Mouse (Mus musculus) bone marrow macrophage, adult 2 months (primary cell): ENCODE data around the gene Plk5. TPM values are rescaled to one million over a fixed set of nuclear protein-coding genes. Genes with fewer than 3 reads are reported as not detected.

Experiments used
- H3K27ac ChIP-seq: 2 replicates; pipeline ENCODE4 v1.5.1; 2012; ENCODE audit warnings: low read depth, low read length; ENCODE audit not compliant: insufficient read depth
- H3K4me1 ChIP-seq: 2 replicates; pipeline ENCODE4 v1.6.1; 2012; ENCODE audit warnings: low read length; ENCODE audit not compliant: control insufficient read depth, insufficient read depth
- H3K4me3 ChIP-seq: 2 replicates; pipeline ENCODE4 v1.5.1; 2012; ENCODE audit warnings: mild to moderate bottlenecking, low read length, moderate library complexity; ENCODE audit not compliant: insufficient read depth
- CTCF ChIP-seq: IDR thresholded peaks from 2 replicates; pipeline ENCODE4 v1.5.1; 2012; ENCODE audit warnings: low read depth, mild to moderate bottlenecking, low read length, moderate library complexity
- POLR2A ChIP-seq: IDR thresholded peaks from 2 replicates; pipeline ENCODE4 v1.6.1; 2012; ENCODE audit warnings: mild to moderate bottlenecking, low read depth, low read length, borderline replicate concordance
- polyA plus RNA-seq: library from polyadenylated mRNA; stranded (reverse); fragments of >200 nt; gene quantifications from 2 replicates; pipeline ENCODE4 v1.2.4, GENCODE M21; 2012; ENCODE audit not compliant: missing spikeins, insufficient read depth, insufficient read length

Gene Plk5
- polyA plus RNA-seq, 1 experiment = not detected

DNA sequence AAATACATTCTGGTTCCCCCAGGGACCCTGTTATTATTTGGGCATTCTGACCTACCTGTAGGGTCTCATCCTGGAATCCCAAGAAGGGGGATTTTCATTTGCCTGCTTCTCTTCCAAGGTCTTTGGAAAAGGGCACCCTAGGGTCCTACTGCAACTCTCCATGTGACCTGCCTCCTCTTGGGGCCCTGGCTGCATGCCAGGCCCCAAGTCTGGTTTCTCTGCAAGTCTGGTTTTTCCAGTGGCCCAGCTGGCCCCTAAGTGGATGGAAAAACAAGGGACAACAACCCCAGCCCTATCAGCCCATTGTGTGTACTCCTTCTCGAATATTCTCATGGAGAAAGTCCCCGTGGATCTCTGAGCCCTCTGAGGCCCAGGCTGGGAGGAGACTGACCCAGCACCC lies 25.4 kb upstream of the Plk5 start:
- no peak overlapping the region for H3K4me3 ChIP-seq
- no peak overlapping the region for H3K27ac ChIP-seq
- TF ChIP-seq CTCF = no peak
- no peak for TF ChIP-seq POLR2A
- peaks cover 5% of the 10 kb centered on the region; the same call in 1 of the 2 replicates for H3K4me1 ChIP-seq

DNA sequence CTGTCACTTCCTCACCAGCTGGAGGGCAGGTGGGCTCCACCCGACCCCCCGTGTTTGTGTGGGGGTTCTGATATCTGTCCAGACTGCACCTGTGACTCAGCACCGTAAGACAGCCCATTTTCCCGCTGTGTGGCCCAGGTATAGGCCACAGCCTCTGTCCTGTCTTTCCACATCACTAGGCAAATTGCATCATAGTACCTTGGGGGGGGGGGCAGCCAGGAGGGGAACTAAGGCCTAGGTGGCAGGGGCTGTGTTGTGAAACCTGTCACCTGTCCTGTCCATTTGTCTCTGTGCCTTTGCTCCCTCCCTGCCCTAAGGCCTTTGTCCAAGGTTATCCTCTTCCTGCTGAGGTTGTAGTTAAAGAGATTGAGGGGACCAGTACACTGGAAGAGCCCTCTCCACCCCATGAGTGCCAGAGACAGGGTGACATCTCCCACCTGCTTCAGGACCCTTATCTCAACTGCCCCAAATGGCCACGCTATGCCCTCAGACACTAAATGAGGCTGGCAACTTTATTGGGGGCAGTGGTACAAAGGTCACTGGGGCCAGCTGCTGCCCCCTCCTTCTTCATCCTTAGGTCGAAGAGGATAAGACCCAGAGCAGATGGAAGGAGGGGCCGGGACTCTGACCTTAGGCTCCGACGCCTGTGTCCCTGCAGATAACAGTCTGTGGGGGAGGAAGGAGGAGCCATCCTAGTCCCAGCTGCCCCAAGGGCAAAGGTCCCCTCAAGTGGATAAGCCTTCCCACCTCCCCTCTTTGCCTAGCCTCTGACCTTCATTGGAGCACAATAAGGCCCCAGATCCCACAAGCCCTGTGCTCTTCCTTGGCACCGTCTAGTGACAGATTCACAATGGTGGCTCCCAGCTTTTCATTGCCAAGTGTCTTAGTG lies 24.4 kb upstream of the Plk5 start:
- TF ChIP-seq CTCF (no peak), POLR2A (no peak)
- Histone ChIP-seq H3K4me1 (peaks cover 5% of the 10 kb centered on the region; the same call in 1 of the 2 replicates), H3K4me3 (no peak overlapping the region), H3K27ac (no peak overlapping the region)

DNA sequence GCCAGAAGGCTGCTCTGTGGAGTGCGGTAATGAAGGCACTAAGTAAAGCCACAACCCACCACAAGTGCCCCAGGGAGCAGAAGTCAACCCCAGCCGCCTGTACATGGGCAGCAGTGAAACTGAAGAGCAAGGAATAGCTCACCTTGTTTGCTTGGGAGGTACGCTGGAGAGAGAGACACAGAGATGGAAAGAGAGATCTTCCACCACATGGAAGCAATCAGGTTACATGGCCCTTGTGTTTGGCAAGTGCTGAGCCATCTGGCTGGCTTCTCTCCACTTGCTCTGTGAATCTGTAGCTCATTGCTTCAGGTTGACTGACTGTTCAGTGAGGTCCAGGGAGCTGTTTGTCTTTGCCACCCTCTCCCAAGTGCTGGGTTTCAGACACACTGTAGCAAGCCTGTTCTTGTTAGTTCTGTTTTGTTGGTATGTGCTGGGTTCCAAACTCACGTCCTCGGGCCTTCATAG lies 23.7 kb upstream of the Plk5 start:
- TF ChIP-seq POLR2A = no peak
- no peak for TF ChIP-seq CTCF
- no peak overlapping the region for H3K27ac ChIP-seq
- peaks cover 5% of the 10 kb centered on the region; the same call in 1 of the 2 replicates for H3K4me1 ChIP-seq
- no peak overlapping the region for H3K4me3 ChIP-seq

DNA sequence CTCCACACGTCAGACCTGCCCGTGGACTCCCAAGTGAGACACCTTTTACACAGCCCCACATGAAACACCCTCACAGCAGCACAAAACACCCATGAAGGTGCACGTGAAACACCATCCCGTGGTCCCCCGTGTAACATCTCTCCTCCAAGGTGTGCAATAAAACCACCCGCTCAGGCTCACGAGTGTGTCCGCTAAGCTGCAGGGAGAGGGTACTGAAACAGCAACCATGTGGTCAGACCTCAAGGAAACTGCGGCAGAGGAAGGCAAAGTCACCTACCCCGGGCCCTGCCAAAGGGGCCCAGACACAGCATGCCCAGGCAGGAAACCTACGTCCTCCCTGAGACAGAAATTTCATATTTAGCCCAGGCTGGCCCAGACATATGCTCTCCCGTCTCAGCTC lies 20.0 kb upstream of the Plk5 start:
- TF ChIP-seq CTCF (no peak), POLR2A (no peak)
- H3K27ac ChIP-seq = no peak overlapping the region
- no peak overlapping the region for H3K4me3 ChIP-seq
- no peaks in the 10 kb centered on the region for H3K4me1 ChIP-seq

DNA sequence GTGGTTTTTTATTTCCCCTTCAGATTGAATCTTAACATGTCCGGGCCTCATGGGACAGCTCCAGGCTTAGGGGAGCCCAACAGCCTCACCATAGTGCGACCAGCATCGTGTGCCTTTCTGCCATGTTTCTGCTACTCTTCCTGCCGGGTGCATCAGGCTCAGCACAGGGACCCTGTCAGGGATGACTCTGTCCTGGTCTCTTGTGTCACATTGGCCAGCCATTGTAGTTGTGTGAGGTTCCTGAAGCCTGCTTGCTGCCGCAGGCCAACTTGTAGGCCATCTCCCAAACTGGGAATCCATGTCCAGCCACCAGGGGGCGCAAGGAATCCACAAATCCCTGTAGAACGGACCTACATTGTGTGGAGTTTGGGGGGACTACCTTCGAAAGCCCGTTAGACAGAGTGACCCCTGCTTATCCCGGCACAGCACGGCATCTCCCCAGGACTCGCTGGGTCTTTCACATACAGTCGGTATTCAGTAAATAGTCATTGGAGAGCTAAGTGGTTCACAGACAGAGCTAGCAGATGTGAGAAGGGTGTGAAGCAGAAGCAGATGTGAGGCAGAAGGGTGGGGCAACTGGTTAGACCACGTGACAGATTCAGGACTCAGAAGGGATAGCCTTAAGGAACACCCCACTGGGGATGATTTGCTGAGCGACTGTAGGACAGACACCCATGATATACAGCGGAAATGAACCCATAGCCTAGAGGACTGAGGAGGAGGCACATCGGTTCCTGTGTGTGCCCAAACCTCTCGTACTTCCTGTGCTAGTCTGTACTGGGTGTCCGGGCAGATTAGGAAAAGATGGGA lies 16.1 kb upstream of the Plk5 start:
- peak; percentile 94 for TF ChIP-seq CTCF
- TF ChIP-seq POLR2A = no peak
- Histone ChIP-seq H3K4me3 (no peak overlapping the region), H3K4me1 (peaks cover 3% of the 10 kb centered on the region; the same call in 1 of the 2 replicates), H3K27ac (no peak overlapping the region)

DNA sequence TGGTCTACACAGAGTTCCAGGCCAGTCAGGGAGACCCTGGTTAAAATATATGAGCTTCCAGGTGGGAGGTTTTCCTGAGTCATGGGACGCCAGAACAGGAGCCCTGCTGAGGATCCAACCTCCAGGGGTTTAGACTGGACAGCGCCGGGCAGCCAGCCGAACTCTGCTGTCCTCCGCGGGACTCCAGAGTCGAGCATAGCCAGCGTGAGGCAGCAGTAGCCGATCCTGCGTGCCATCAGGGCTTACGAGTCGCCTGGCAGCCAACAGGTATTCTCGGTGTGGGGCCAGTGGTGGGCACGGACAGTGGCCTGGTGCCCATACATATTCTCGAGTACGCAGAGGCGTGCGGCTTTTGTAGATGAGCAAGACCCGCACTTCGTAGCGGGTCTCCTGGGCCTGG lies 15.2 kb upstream of the Plk5 start:
- Histone ChIP-seq H3K4me3 (no peak overlapping the region), H3K4me1 (peaks cover 3% of the 10 kb centered on the region; the same call in 1 of the 2 replicates)

DNA sequence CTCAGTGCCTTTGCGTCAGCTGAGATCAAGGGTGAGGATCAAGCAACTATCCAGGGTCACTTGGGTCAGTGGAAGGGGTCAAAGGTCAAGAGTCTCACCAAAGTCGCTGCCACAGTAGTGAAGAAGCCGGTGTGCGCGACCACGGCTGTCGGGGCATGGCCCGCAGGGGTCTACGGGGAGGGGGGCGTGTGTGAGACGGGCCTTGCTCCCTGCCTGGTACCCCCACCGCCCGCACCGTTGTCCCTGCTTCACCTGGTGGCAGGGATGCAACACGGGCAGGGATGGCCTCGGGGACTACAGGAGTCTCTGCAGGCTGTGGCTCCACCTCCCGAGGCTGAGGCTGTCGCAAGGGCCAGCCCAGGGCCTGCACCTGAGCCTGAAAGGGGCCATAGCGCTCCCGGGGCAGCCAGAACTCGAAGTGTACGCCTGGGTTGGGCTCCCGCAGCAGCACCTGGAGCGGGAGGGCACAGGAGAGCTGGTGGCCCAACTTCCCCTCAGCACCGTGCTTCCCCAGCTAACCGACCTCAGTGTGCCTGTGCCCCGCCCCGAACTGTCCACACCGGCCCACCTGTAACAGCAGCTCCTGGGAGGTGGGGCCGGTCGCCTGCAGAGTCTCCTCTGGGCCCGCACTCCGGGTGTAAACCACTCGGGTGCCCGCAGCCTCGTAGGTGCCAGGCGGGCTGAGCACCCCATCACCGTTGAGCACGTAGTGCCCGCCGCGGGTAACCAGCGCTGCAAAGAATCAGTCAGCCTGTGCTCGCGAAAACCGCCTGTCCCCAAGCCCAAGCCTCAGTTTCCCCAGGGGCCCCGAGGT lies 14.6 kb upstream of the Plk5 start:
- TF ChIP-seq CTCF = no peak
- no peak for TF ChIP-seq POLR2A
- Histone ChIP-seq H3K4me1 (peaks cover 3% of the 10 kb centered on the region; the same call in 1 of the 2 replicates), H3K4me3 (no peak overlapping the region), H3K27ac (no peak overlapping the region)

More for the DNA sequence above, 15.2 kb upstream of the Plk5 start:
- H3K27ac ChIP-seq = no peak overlapping the region
- TF ChIP-seq POLR2A (no peak), CTCF (no peak)

DNA sequence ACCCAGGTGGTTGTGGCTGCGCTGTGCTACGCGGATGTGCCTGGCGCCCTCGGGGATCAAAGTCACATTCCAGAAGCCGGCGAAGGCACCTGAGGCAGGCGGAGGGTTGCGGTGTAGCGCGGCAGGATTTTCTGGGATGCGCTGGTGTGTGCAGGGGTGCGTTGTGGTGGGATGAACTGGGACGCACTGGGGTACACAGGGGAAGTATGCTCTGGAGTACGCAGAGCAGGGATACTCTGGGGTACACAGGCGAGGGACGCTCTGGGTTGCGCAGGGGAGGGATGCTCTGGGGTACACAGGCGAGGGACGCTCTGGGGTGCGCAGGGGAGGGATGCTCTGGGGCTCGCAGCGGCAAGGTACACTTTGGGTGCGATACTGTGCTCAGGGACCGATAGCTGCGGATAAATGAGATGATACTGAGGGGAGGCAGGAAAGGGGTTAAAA lies 13.9 kb upstream of the Plk5 start:
- H3K4me3 ChIP-seq = no peak overlapping the region
- H3K4me1 ChIP-seq = peaks cover 3% of the 10 kb centered on the region; the same call in 1 of the 2 replicates

DNA sequence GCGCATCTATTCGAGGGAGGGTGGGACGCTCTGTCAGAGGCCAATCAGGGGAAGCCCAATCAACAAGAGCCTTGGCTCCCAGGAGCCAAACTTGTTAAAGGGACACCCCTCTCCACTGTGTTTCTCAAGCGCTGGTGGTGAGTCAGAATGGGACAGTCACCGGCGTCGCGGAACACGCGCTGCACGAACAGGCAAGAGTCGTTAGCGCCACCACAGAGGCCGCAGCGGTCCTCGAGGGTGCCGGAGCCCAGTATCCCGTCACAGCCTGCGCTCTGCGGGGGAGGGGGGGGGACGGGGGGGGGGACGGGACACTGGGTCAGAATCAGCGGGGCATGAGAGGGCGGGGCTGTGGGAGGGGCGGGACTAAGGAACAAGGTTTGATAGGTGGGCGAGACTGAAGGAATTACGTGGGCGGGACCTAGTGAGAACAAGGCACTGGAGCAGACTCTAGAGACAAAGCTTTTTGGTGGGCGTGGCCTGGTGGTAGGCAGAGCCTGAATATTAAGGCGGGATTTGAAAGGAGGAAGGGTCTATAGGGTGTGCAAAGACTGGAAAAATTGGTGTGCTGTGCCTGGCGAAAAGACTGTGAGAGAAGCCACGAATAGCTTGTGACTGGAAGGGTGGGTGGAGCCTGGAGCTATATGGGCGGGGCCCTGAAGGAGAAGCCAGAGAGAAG lies 13.4 kb upstream of the Plk5 start:
- Histone ChIP-seq H3K4me3 (peak overlapping the region; percentile 15; the same call in 1 of the 2 replicates), H3K4me1 (peaks cover 3% of the 10 kb centered on the region; the same call in 1 of the 2 replicates), H3K27ac (no peak overlapping the region)
- TF ChIP-seq CTCF (no peak), POLR2A (no peak)

More for the DNA sequence above, 13.9 kb upstream of the Plk5 start:
- no peak for TF ChIP-seq POLR2A
- TF ChIP-seq CTCF = no peak
- H3K27ac ChIP-seq = no peak overlapping the region
